Mouse (Mus musculus) cerebellum, postnatal 25 days (tissue): Measurements from ENCODE around the gene Plcb3.
A peak's percentile ranks its signal among the peaks of the same experiment; 100 is the strongest.

Experiments used
- DNase-seq, 2 experiments: peaks; one replicate each; pipeline ENCODE4 v3.0.0; 2021; ENCODE audit warnings: mixed read lengths in 2 of 2

The Plcb3 gene

GRCm38 (mm10) chr19:6990712-6991111 lies 14.4 kb upstream of the Plcb3 start:
- peak in 1 of 2 experiments; percentile 17 for DNase-seq

GRCm38 (mm10) chr19:6989251-6989650 lies 13.0 kb upstream of the Plcb3 start:
- DNase-seq, result peak in 1 of 2 experiments; percentile 17

- no peak for DNase-seq
These were observed 11.6 kb upstream of the Plcb3 start for GRCm38 (mm10) chr19:6987904-6988285.

- DNase-seq, result peak; percentile 77 to 86
These were observed 11.0 kb upstream of the Plcb3 start, which contains the start of gene Vegfb for GRCm38 (mm10) chr19:6987061-6987903. Vegfb (minus strand) TSS chr19:6987651.

DNA sequence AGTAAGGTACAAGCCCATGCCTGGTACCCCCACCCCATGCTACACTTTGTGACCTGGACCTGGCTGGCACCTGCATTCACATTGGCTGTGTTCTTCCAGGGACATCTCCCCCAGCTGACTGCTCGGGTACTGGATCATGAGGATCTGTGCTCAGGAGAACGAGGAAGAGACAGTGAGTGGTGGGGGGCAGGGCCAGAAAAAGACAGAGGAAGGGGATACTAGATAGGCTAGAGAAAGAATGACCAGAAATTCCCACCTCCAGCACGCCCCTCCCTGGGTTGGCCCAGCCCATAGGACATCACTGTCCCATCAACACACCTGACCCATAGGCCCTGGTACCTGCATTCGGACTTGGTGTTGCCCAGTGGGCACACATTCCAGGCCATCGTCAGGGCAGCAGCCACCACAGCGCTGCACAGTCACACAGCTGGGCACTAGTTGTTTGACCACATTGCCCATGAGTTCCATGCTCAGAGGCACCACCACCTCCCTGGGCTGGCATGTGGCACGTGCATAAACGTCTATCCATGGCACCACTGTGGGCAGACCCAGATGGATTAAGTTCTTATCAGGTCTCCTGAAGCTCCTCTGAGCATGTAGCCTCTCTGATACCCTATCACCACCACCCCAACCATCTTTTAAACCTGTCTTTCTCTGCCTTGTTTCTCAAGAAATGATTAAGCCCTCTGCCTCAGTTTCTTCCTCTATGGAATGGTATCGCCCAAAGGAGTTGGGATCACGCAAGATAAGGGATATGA lies 9.9 kb upstream of the Plcb3 start:
- no peak for DNase-seq

DNA sequence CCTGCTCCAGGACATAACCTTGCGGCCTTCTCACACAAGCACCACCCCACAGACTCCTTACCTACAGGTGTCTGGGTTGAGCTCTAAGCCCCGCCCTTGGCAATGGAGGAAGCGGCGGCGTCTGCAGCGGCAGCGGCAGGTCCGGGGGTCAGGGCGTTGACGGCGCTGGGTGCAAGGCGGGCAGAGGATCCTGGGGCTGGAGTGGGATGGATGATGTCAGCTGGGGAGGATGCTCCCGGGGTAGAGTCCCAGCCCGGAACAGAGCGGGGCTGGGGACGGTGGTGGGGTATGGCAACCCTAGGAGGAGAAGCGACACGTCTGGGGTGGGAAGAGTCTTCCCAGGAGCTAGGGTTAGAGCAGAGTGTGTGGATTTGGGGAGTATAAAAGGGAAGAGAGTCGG lies 9.0 kb upstream of the Plcb3 start:
- DNase-seq, result peak in 1 of 2 experiments; percentile 36

DNA sequence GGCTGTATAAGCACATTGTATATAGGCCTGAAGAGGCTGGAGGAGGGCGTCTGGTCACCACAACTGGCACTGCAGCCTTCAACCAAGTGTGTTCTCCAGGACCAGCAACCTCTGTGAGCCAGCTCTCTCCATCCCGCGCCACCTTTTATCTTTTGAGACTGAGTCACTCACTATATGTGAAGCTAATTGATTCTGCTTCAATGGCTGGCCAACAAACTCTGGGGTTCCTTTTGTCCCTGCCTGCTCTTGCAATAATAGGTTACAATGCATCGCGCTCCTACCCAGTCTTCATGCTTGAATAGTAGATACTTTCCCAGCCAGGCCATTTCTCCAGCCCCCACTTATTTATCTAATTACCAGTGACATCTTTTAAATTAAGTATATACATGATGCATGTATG lies 7.4 kb upstream of the Plcb3 start:
- no peak for DNase-seq

GRCm38 (mm10) chr19:6981465-6981864 lies 5.2 kb upstream of the Plcb3 start:
- no peak for DNase-seq

- DNase-seq, result peak; percentile 99
These were observed 4.3 kb upstream of the Plcb3 start, which contains the start of gene Fkbp2 for GRCm38 (mm10) chr19:6980381-6981093. Fkbp2 (minus strand) TSS chr19:6980501.

GRCm38 (mm10) chr19:6979486-6980380 lies 3.5 kb upstream of the Plcb3 start:
- peak; percentile 99 to 100 for DNase-seq

- peak; percentile 44 to 66 for DNase-seq
These were observed 2.8 kb upstream of the Plcb3 start for GRCm38 (mm10) chr19:6979001-6979479.

- DNase-seq, result no peak
These were observed 2.3 kb upstream of the Plcb3 start for GRCm38 (mm10) chr19:6978639-6978974.

- DNase-seq, result no peak
These were observed 1.7 kb upstream of the Plcb3 start for GRCm38 (mm10) chr19:6977759-6978638.

GRCm38 (mm10) chr19:6974211-6975205 lies 1.8 kb downstream of the Plcb3 start, which contains the start of gene Ppp1r14b:
Ppp1r14b (plus strand) TSS chr19:6974968.
- DNase-seq, result peak; percentile 63 to 82

DNA sequence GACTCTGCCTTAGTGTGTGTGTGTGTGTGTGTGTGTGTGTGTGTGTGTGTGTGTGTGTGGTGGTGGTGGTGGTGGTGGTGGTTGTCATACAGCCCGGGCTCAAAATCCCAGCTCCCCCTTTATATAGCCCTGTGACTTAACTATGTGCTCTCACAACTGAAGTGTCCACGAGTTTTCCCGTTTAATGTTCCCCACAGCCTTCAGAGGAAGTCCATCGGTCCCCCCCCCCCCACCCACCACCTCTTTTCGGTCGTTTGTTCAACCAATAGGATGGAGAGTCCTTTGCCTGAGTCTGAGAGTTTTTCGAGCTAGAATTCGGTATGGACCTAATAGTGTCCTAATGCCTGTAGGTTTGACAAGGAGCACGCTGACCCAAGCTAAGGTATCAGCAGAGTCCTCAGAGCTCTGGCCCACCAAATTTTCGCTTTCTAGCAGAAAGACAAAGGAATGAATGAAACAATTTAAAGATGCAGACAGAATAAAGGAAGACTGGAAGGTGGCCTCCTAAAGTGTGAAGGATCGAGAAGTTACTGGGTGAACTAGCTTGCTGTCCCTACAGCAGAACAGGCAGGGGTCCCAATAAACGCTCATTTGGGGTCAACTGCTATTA lies 2.6 kb downstream of the Plcb3 start:
- DNase-seq, result no peak

DNA sequence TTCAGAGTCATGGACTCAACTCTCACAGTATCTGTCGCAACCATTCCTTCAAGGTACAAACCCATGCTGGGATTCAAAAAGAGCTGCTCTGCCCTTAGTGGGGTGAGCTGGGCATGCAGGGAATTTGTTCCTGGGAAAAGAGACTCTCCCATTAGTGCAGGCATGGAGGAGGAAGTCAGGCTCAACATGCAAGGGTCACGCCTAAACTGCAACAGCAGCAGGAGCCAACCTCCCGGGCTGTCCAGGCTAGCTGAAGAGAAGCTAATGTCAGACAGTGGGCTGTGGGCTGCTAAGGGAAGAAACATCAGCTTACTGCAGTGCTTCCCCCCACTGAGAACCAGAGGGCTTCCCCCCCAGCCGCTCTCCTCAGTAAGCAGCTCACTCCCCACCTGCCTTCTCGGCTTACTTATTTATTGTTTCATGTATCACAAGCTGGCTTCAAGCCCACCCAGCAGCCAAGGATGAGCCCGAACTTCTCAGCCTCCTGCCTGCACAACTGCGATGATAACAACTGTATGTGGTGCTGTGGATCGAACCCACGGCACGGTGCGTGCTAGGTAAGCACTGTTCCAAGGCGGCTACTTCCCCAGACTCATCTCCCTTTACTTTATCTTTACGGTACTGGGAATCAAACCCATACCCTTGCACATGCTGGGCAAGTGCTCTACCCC lies 3.9 kb downstream of the Plcb3 start:
- DNase-seq, result no peak

- DNase-seq, result no peak
These were observed 4.6 kb downstream of the Plcb3 start for GRCm38 (mm10) chr19:6971644-6972043.

- DNase-seq, result no peak
These were observed 5.7 kb downstream of the Plcb3 start for GRCm38 (mm10) chr19:6970460-6971085.
